Mouse (Mus musculus) ES-E14 (cell line): Measurements from ENCODE around the gene Mrln.

Experiments used
- HCFC1 ChIP-seq: IDR thresholded peaks from 2 replicates; pipeline ENCODE4 v1.6.1; 2012; ENCODE audit warnings: low read length, inconsistent platforms, borderline replicate concordance; ENCODE audit not compliant: insufficient read depth
- ZC3H11A ChIP-seq: IDR thresholded peaks from 2 replicates; pipeline ENCODE4 v1.6.1; 2012; ENCODE audit warnings: low read depth, mild to moderate bottlenecking, inconsistent platforms, low read length, borderline replicate concordance
- ZNF384 ChIP-seq: IDR thresholded peaks from 2 replicates; pipeline ENCODE4 v1.6.1; 2012; ENCODE audit warnings: low read depth, low read length, inconsistent platforms

DNA sequence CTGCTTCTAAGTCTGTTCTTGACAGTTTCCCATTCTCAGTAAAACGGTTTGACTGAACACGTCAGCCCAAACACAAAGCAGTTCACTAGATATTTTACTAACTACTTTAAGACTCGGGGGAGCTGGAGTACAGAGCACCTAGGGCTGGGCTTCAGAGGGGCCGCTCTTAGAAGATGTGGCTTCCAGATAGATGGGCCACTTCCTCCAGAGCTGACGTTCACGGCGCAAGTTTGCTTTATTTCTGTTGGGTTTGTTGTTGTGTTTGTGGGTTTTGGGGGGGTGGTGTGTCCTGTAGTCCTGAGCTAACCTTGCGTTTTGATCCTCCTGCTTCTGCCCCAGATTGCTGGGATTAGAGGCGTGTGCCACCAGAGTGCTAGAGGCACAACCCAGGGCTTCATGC lies 23.7 kb upstream of the Mrln start:
- TF ChIP-seq ZNF384 (no peak), ZC3H11A (no peak), HCFC1 (no peak)
